Mouse (Mus musculus) hindbrain, embryonic 12.5 days (tissue): ENCODE data around the gene Swt1. TPM values are rescaled to one million over a fixed set of nuclear protein-coding genes. Genes with fewer than 3 reads are reported as not detected.
"Not testable (repeated sequence)": the region's sequence is repeated elsewhere in the genome, so short reads cannot be mapped to it uniquely, and the experiment has no call there.

ENCODE experiments used
- ATAC-seq: fragments of 200-750 bp; cut with Nextera tagmentation; 2 replicates; pipeline ENCODE4 v1.8.0; 2017; ENCODE audit warnings: moderate TSS enrichment; ENCODE audit not compliant: low FRiP score
- H3K27ac ChIP-seq: fragments of 300-500 bp; sonication (generic); 2 replicates; pipeline ENCODE4 v1.5.1; 2016; ENCODE audit warnings: mild to moderate bottlenecking
- H3K27me3 ChIP-seq: fragments of 300-500 bp; sonication (generic); 2 replicates; pipeline ENCODE4 v1.6.1; 2016; ENCODE audit warnings: mild to moderate bottlenecking
- H3K36me3 ChIP-seq: fragments of 300-500 bp; sonication (generic); 2 replicates; pipeline ENCODE4 v1.6.1; 2016; ENCODE audit warnings: mild to moderate bottlenecking
- H3K4me1 ChIP-seq: fragments of 300-500 bp; sonication (generic); 2 replicates; pipeline ENCODE4 v1.6.1; 2016
- H3K4me2 ChIP-seq: fragments of 300-500 bp; sonication (generic); replicated peaks from 2 replicates; pipeline ENCODE4 v1.6.1; 2016; ENCODE audit warnings: mild to moderate bottlenecking
- H3K4me3 ChIP-seq: fragments of 300-500 bp; sonication (generic); 2 replicates; pipeline ENCODE4 v1.5.1; 2016; ENCODE audit warnings: mild to moderate bottlenecking
- H3K9ac ChIP-seq: fragments of 300-500 bp; sonication (generic); 2 replicates; pipeline ENCODE4 v1.6.1; 2016; ENCODE audit warnings: mild to moderate bottlenecking, moderate library complexity
- H3K9me3 ChIP-seq: fragments of 300-500 bp; sonication (generic); replicated peaks from 2 replicates; pipeline ENCODE4 v1.6.1; 2016; ENCODE audit warnings: mild to moderate bottlenecking
- WGBS: fragments of 180-500 bp; shearing (Covaris S2); methylation state at CpG from one replicate; pipeline ENCODE4 v1.1.7; 2016; 5-methylcytosine and 5-hydroxymethylcytosine counted together
- polyA plus RNA-seq: library from polyadenylated mRNA; unstranded; fragments of >200 nt; fragmentation: Nextera tagmentation; extraction: Ambion mirVana; gene quantifications from 2 replicates; pipeline ENCODE4 v1.2.1, GENCODE M21; 2016

Swt1 gene
- polyA plus RNA-seq, result 28.4 and 28.8 TPM in 2 replicates

- Histone ChIP-seq H3K27me3 (no peaks in the 10 kb centered on the region), H3K9ac (peak within 1 kb of the TSS; percentile 90), H3K4me3 (peak within 1 kb of the TSS; percentile 92), H3K4me1 (peaks cover 12% of the 10 kb centered on the region), H3K36me3 (peaks cover 4% of the 10 kb centered on the region; the same call in 1 of the 2 replicates), H3K4me2 (peak within 1 kb of the TSS; percentile 73), H3K27ac (peak within 1 kb of the TSS; percentile 98), H3K9me3 (no peaks in the 10 kb centered on the region)
- ATAC-seq, result peak; percentile 100
- WGBS, result under 1% methylated on average over 73 of the region's 74 CpGs
Observed at GRCm38 (mm10) chr1:151428263-151429221, at the start of gene Swt1, which contains the start of gene Trmt1l. Gene Swt1, minus strand, starts transcription at chr1:151428455. Gene Trmt1l, plus strand, starts transcription at chr1:151428542.

GRCm38 (mm10) chr1:151472386-151472785, 44.1 kb upstream of the Swt1 start:
- H3K4me1 ChIP-seq, ATAC-seq, H3K9ac ChIP-seq, H3K27me3 ChIP-seq, H3K4me3 ChIP-seq, H3K27ac ChIP-seq, H3K9me3 ChIP-seq, H3K4me2 ChIP-seq: not testable (repeated sequence)
- H3K36me3 ChIP-seq, result peaks cover 71% of the 10 kb centered on the region
- 91% methylated on average over 8 of the region's 8 CpGs for WGBS

- Histone ChIP-seq H3K27me3 (no peaks in the 10 kb centered on the region), H3K9me3 (no peaks in the 10 kb centered on the region), H3K4me2 (no peak overlapping the region), H3K36me3 (peaks cover 67% of the 10 kb centered on the region), H3K27ac (no peak overlapping the region), H3K9ac (no peak overlapping the region), H3K4me1 (0 out of 2 replicates have a peak, but pooled peaks cover 2% of the 10 kb centered on the region), H3K4me3 (no peak overlapping the region)
- no peak for ATAC-seq
- 43% methylated on average over 7 of the region's 7 CpGs for WGBS
Observed at GRCm38 (mm10) chr1:151471429-151471828, 43.2 kb upstream of the Swt1 start.

GRCm38 (mm10) chr1:151466571-151466970, 38.3 kb upstream of the Swt1 start:
- no peak for ATAC-seq
- 87% methylated on average over 4 of the region's 4 CpGs for WGBS
- no peak overlapping the region for H3K4me2 ChIP-seq
- 0 out of 2 replicates have a peak, but pooled peaks cover 2% of the 10 kb centered on the region for H3K4me1 ChIP-seq
- no peak overlapping the region for H3K27ac ChIP-seq
- no peaks in the 10 kb centered on the region for H3K9me3 ChIP-seq
- peaks cover 37% of the 10 kb centered on the region for H3K36me3 ChIP-seq
- H3K4me3 ChIP-seq, result no peak overlapping the region
- no peaks in the 10 kb centered on the region for H3K27me3 ChIP-seq
- H3K9ac ChIP-seq, result no peak overlapping the region

GRCm38 (mm10) chr1:151464914-151465313, 36.7 kb upstream of the Swt1 start:
- no peak overlapping the region for H3K4me2 ChIP-seq
- no peaks in the 10 kb centered on the region for H3K4me1 ChIP-seq
- H3K36me3 ChIP-seq, result peaks cover 38% of the 10 kb centered on the region; the same call in 1 of the 2 replicates
- H3K4me3 ChIP-seq, result no peak overlapping the region
- H3K27ac ChIP-seq, result no peak overlapping the region
- H3K27me3 ChIP-seq, result no peaks in the 10 kb centered on the region
- WGBS, result 49% methylated on average over 4 of the region's 4 CpGs
- H3K9ac ChIP-seq, result no peak overlapping the region
- no peaks in the 10 kb centered on the region for H3K9me3 ChIP-seq
- no peak for ATAC-seq

GRCm38 (mm10) chr1:151461265-151461664, 33.0 kb upstream of the Swt1 start:
- no peak for ATAC-seq
- Histone ChIP-seq H3K4me3 (no peak overlapping the region), H3K4me1 (no peaks in the 10 kb centered on the region), H3K27me3 (no peaks in the 10 kb centered on the region), H3K9me3 (no peaks in the 10 kb centered on the region), H3K36me3 (peaks cover 51% of the 10 kb centered on the region), H3K4me2 (no peak overlapping the region), H3K27ac (no peak overlapping the region), H3K9ac (no peak overlapping the region)
- WGBS, result 75% methylated on average over 9 of the region's 9 CpGs

GRCm38 (mm10) chr1:151457087-151457486, 28.8 kb upstream of the Swt1 start:
- Histone ChIP-seq H3K9ac (no peak overlapping the region), H3K4me3 (no peak overlapping the region), H3K27ac (no peak overlapping the region), H3K4me1 (no peaks in the 10 kb centered on the region), H3K36me3 (peaks cover 70% of the 10 kb centered on the region), H3K4me2 (no peak overlapping the region), H3K27me3 (no peaks in the 10 kb centered on the region), H3K9me3 (no peaks in the 10 kb centered on the region)
- 85% methylated on average over 5 of the region's 5 CpGs for WGBS
- ATAC-seq, result no peak

GRCm38 (mm10) chr1:151451946-151452345, 23.7 kb upstream of the Swt1 start:
- no peaks in the 10 kb centered on the region for H3K4me1 ChIP-seq
- no peaks in the 10 kb centered on the region for H3K9me3 ChIP-seq
- no peak for ATAC-seq
- no peaks in the 10 kb centered on the region for H3K27me3 ChIP-seq
- peaks cover 75% of the 10 kb centered on the region for H3K36me3 ChIP-seq
- H3K4me2 ChIP-seq, result no peak overlapping the region
- H3K9ac ChIP-seq, result no peak overlapping the region
- 97% methylated on average over 11 of the region's 11 CpGs for WGBS
- no peak overlapping the region for H3K4me3 ChIP-seq
- H3K27ac ChIP-seq, result no peak overlapping the region

- Histone ChIP-seq H3K27me3 (no peaks in the 10 kb centered on the region), H3K9ac (no peak overlapping the region), H3K4me2 (no peak overlapping the region), H3K4me3 (no peak overlapping the region), H3K27ac (no peak overlapping the region), H3K36me3 (peaks cover 78% of the 10 kb centered on the region), H3K9me3 (no peaks in the 10 kb centered on the region), H3K4me1 (no peaks in the 10 kb centered on the region)
- WGBS, result 88% methylated on average over 1 of the region's 2 CpGs
- no peak for ATAC-seq
Observed at GRCm38 (mm10) chr1:151450851-151451250, 22.6 kb upstream of the Swt1 start.

GRCm38 (mm10) chr1:151449866-151450265, 21.6 kb upstream of the Swt1 start:
- H3K4me2 ChIP-seq, result no peak overlapping the region
- no peak for ATAC-seq
- H3K36me3 ChIP-seq, result peaks cover 81% of the 10 kb centered on the region
- H3K9ac ChIP-seq, result no peak overlapping the region
- H3K27me3 ChIP-seq, result no peaks in the 10 kb centered on the region
- H3K4me1 ChIP-seq, result no peaks in the 10 kb centered on the region
- H3K9me3 ChIP-seq, result no peaks in the 10 kb centered on the region
- no peak overlapping the region for H3K27ac ChIP-seq
- WGBS, result 96% methylated on average over 10 of the region's 10 CpGs
- no peak overlapping the region for H3K4me3 ChIP-seq

- H3K36me3 ChIP-seq, result peaks cover 52% of the 10 kb centered on the region
- H3K9me3 ChIP-seq, result no peaks in the 10 kb centered on the region
- no peak overlapping the region for H3K4me3 ChIP-seq
- no peaks in the 10 kb centered on the region for H3K4me1 ChIP-seq
- no peaks in the 10 kb centered on the region for H3K27me3 ChIP-seq
- H3K4me2 ChIP-seq, result no peak overlapping the region
- H3K27ac ChIP-seq, result no peak overlapping the region
- WGBS, result 91% methylated on average over 6 of the region's 6 CpGs
- ATAC-seq, result no peak
- H3K9ac ChIP-seq, result no peak overlapping the region
Observed at GRCm38 (mm10) chr1:151435431-151435830, 7.2 kb upstream of the Swt1 start.

GRCm38 (mm10) chr1:151429316-151429715, 1.1 kb upstream of the Swt1 start:
- no peaks in the 10 kb centered on the region for H3K27me3 ChIP-seq
- ATAC-seq, result no peak
- peak overlapping the region; percentile 90 for H3K9ac ChIP-seq
- peak overlapping the region; percentile 73 for H3K4me2 ChIP-seq
- H3K4me3 ChIP-seq, result peak overlapping the region; percentile 92
- peaks cover 12% of the 10 kb centered on the region for H3K4me1 ChIP-seq
- H3K27ac ChIP-seq, result peak overlapping the region; percentile 98
- peaks cover 9% of the 10 kb centered on the region for H3K36me3 ChIP-seq
- WGBS, result 46% methylated on average over 9 of the region's 9 CpGs
- H3K9me3 ChIP-seq, result no peaks in the 10 kb centered on the region
